Mouse (Mus musculus): Measurements from ENCODE around the gene Zfp511. TPM values are rescaled to one million over a fixed set of nuclear protein-coding genes. Genes with fewer than 3 reads are reported as not detected.

The Zfp511 gene
- polyA plus RNA-seq (2012) = 19.1 and 20.0 TPM in 2 replicates

DNA sequence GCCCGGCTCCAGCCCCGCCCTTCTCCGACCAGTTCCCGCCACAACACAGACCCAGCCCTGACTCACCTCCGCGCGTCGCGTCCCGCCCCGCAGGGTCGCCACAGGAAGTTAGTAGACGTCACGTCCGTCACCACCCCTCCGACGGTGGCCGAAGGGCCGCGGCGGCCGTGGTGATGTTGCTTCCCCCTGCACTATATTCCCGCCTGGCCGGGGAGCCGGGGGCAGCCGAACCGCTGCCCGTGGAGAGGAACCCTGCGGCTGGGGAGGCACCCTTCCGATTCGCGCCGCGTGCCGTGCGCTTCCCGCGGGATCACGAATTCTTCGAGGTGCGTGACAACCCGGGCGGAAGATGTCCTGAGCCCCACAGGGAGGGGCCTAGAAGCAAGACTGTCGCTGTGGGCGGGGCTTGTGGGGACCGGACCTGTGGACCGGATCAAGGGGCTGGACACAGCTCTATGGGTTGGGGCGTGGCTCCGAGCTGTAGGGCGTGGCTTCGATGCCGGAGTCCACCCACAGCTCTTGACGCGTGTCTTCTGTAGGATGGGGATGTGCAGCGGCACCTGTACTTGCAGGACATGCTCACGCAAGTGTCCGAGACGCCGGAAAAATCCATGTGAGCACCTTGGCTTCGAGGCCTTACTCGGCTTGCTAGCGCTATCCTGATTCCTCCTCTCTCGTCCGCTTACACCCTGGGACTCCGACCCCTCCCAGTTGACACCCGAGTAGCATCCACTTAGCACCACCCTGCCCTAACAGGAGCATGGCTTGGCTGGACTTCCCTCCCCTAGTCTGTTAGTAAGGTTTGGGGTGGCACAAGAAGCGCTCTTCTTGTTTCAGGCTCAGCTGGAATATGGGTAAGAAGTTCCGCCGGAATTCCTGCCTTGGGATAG is at the start of gene Zfp511, which contains the start of gene Tubgcp2:
Zfp511 (plus strand) TSS at position 111 of the 890 bp plus-strand sequence.
Tubgcp2 (minus strand) TSS at position 389 of the 890 bp plus-strand sequence.

DNA sequence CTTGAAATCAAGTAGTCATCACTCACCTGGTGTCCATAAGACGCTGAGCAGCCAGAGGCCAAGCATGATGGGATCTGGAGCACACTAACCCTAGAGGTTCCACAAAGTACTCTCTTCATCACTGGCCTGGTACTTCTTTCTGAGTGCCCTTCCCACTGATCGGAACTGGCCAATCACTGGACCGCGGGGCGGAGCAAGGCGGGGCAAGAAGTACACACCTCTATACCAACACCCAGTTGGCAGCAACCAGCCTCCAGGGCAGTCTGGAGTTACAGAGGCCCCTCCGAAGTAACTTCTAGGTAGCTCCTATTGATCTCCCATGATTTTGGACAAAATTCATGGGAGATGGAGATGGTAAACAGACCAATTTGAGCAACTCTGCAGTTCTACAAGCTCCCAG is 43.8 kb upstream of the Zfp511 start, which contains the start of gene Adam8:
Adam8 (minus strand) TSS at position 157 of the 400 bp plus-strand sequence.

DNA sequence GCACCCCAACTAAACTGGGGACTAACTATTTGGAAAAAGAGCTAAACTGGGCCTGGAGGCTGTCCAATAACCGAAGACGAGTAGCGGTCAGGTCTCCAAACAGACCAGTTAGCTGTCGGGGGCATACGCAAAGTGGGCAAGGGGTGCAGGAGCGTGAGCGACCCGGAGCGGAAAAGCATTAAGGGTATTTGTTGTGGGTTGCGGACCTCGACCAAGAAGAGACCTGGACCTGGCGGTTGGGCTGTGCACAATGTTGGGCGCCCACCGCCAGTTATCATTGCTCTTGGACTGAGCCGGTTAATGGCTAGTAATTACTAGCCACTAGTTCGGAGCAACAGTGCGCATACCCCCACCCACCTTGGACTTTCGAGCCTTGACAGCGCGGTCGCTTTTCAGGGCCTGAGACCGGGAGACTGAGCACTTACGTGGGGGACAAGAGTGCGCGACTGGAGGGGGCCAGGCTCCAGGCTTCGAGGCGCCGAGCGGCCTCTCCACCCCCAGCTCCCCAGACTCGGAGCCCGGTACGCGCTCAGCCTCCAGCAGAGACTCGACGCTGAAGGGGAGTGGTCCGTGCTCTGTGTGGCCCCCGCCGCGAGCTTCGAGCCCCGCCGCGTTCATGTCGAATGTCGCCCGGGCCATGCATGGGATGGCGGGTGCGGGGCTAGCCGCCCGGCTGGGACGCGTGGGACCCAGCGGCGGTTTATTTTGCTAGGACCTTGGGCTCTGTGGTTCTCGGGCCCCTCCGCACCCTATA is 12.3 kb downstream of the Zfp511 start, which contains the start of gene Msx3:
Msx3 (minus strand) TSS at position 729 of the 754 bp plus-strand sequence.

DNA sequence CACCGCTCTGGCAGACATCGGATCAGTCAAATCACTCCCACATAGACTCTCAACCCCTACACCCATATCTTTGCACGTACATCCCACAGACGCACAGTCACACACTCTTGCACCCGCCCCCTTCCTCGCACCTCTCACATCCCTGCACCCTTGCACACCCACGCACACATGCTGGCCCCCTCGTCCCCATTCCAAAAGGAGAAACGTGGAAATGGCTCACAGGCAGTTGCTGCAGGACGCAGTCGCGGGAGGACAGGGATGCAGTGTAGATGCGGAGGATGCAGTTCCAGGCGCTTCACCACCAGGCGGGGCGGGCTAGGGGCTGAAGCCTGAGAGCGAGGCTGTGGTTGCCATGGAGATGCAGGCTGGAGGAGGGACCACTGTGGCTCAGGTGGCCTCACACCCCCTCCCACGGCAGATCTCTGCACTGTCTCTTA is 46.1 kb downstream of the Zfp511 start, which contains the start of gene Caly:
Caly (minus strand) TSS at position 307 of the 437 bp plus-strand sequence.

Other genes with a start within 250 kb of the Zfp511 start
- gene Adgra1, start 202.2 kb upstream of the Zfp511 start, polyA plus RNA-seq (2012) = not detected in 2 replicates
- gene Kndc1, start 141.7 kb upstream of the Zfp511 start, polyA plus RNA-seq (2012) = not detected in 2 replicates
- gene Utf1, start 92.6 kb upstream of the Zfp511 start, polyA plus RNA-seq (2012) = 1.00 and 1.1 TPM in 2 replicates
- gene 6430531B16Rik, start 57.6 kb upstream of the Zfp511 start, polyA plus RNA-seq (2012) = 0.28 and 0.29 TPM in 2 replicates
- gene Adam8, start 43.8 kb upstream of the Zfp511 start, polyA plus RNA-seq (2012) = 3.1 and 7.5 TPM in 2 replicates
- 8.3 and 8.4 TPM in 2 replicates for gene Tubgcp2, start 278 bp downstream of the Zfp511 start, polyA plus RNA-seq (2012)
- gene Msx3, start 12.7 kb downstream of the Zfp511 start, polyA plus RNA-seq (2012) = not detected in 2 replicates
- 0.05 and 0.50 TPM in 2 replicates for gene Caly, start 46.2 kb downstream of the Zfp511 start, polyA plus RNA-seq (2012)
- not detected in 2 replicates for gene Prap1, start 57.0 kb downstream of the Zfp511 start, polyA plus RNA-seq (2012)
- 14.6 and 16.2 TPM in 2 replicates for gene Fuom, start 66.0 kb downstream of the Zfp511 start, polyA plus RNA-seq (2012)
- 6.8 and 8.3 TPM in 2 replicates for gene Paox, start 79.4 kb downstream of the Zfp511 start, polyA plus RNA-seq (2012)
- gene Echs1, start 80.1 kb downstream of the Zfp511 start, polyA plus RNA-seq (2012) = 7.4 and 8.2 TPM in 2 replicates
- 4.8 and 6.7 TPM in 2 replicates for gene Mtg1, start 101.2 kb downstream of the Zfp511 start, polyA plus RNA-seq (2012)
- gene Sprn, start 118.5 kb downstream of the Zfp511 start, polyA plus RNA-seq (2012) = not detected in 2 replicates
- not detected in 2 replicates for gene Olfr522, start 128.4 kb downstream of the Zfp511 start, polyA plus RNA-seq (2012)
- not detected in 2 replicates for gene Olfr523, start 136.8 kb downstream of the Zfp511 start, polyA plus RNA-seq (2012)
- gene Olfr524, start 169.6 kb downstream of the Zfp511 start, polyA plus RNA-seq (2012) = 0.02 TPM in 1 of 2 replicates, not detected in the other
- 0.18 TPM in 1 of 2 replicates, not detected in the other for gene Cd163l1, start 181.9 kb downstream of the Zfp511 start, polyA plus RNA-seq (2012)
- not detected in 2 replicates for gene 5830411N06Rik, start 210.9 kb downstream of the Zfp511 start, polyA plus RNA-seq (2012)

All from megakaryocyte-erythroid progenitor cell, adult 5 weeks (primary cell).